Comparison of ENCODE assay signal across 13 mouse cellular contexts in genomic region chr2:150842049-150842461, GRCm38 (mm10). TPM values are rescaled to one million over a fixed set of nuclear protein-coding genes. Genes with fewer than 3 reads are reported as not detected.
A peak's percentile ranks its signal among the peaks of the same experiment; 100 is the strongest.
DNase-seq lines count a peak whose midpoint lies in the region; ATAC-seq and TF ChIP-seq lines count a peak whose summit lies in the region.
"Had no signal": no experiment of that assay in that cellular context is flagged by ENCODE, and none has a peak within 500 bp of the region (broad histone marks: within the 10 kb centered on the region; RNA-seq: fewer than 3 reads in every experiment).

No protein-coding gene starts in this region.

- H3K4me1 ChIP-seq in liver, postnatal 0 days (ENCODE audit: insufficient read depth): no peaks in the 10 kb centered on the region
- H3K4me1 ChIP-seq in liver, embryonic 11.5 days (replicated peaks; ENCODE audit: control insufficient read depth, insufficient read depth, low read length): no peaks in the 10 kb centered on the region
- H3K4me1 ChIP-seq in thymus, adult 2 months (replicated peaks; ENCODE audit: control insufficient read depth, insufficient read depth, low read length): no peaks in the 10 kb centered on the region

- no peak for DNase-seq in gastrocnemius, adult 2 months
- DNase-seq in gastrocnemius, postnatal 4 days (ENCODE audit: low spot score in 2 of 2): no peak
- no peak for DNase-seq in liver, postnatal 0 days
- DNase-seq in liver, embryonic 11.5 days (ENCODE audit: low spot score): no peak
- DNase-seq in brain, adult 2 months (ENCODE audit: low read depth, low spot score): peak; percentile 65
- peak; percentile 66 to 68 for DNase-seq in layer of hippocampus, postnatal 36 days
- no peak for DNase-seq in right cerebral cortex, adult 18-20 months
- DNase-seq in thymus, adult 2 months: no peak
- DNase-seq: adrenal gland, adult 8-10 months; gastrocnemius, postnatal 36 days; kidney, adult 18-20 months had no signal

- ATAC-seq in liver, postnatal 0 days: 0 out of 2 replicates have a peak, but pooled peaks have one; percentile 16
- no peak for ATAC-seq in liver, embryonic 11.5 days (replicated peaks; ENCODE audit: low FRiP score)
- ATAC-seq: forebrain, embryonic 14.5 days had no signal

- no peak for TF ChIP-seq POLR2A in thymus, adult 2 months (IDR thresholded peaks at IDR 0.05; ENCODE audit: control insufficient read depth, extremely low read depth, insufficient read depth, low read length, poor library complexity)

- WGBS in liver, postnatal 0 days (ENCODE audit: insufficient replicate concordance): 66% methylated on average over 7 of the region's 7 CpGs
- WGBS in liver, embryonic 11.5 days: 77% methylated on average over 7 of the region's 7 CpGs
- WGBS in thymus, adult 2 months: 87% methylated on average over 7 of the region's 7 CpGs

- no peak overlapping the region for H3K4me3 ChIP-seq in gastrocnemius, adult 2 months
- no peak overlapping the region for H3K4me3 ChIP-seq in liver, postnatal 0 days (ENCODE audit: low read depth, low read length)
- H3K4me3 ChIP-seq in liver, embryonic 11.5 days (ENCODE audit: low read depth, low read length): no peak overlapping the region
- no peak overlapping the region for H3K4me3 ChIP-seq in thymus, adult 2 months (ENCODE audit: control insufficient read depth, insufficient read depth, low read length)

- no peak for TF ChIP-seq EP300 in liver, postnatal 0 days (IDR thresholded peaks at IDR 0.05; ENCODE audit: low read depth)

- TF ChIP-seq CTCF in gastrocnemius, adult 2 months (IDR thresholded peaks at IDR 0.05): no peak
- no peak for TF ChIP-seq CTCF in liver, postnatal 0 days (IDR thresholded peaks at IDR 0.05; ENCODE audit: low read depth)
- TF ChIP-seq CTCF in thymus, adult 2 months (IDR thresholded peaks at IDR 0.05; ENCODE audit: borderline replicate concordance, control insufficient read depth, extremely low read depth, insufficient read depth, low read length, poor library complexity): no peak

- intact Hi-C loops in gastrocnemius, adult 2 months (cut with DNase I): no loop called here

- H3K9me3 ChIP-seq in liver, postnatal 0 days (ENCODE audit: low read length): no peaks in the 10 kb centered on the region
- no peaks in the 10 kb centered on the region for H3K9me3 ChIP-seq in liver, embryonic 11.5 days (ENCODE audit: control insufficient read depth, low read length)

- H3K4me2 ChIP-seq in liver, postnatal 0 days (ENCODE audit: low read depth, low read length): no peak overlapping the region
- H3K4me2 ChIP-seq in liver, embryonic 11.5 days: no peak overlapping the region
- H3K4me2 ChIP-seq: hindbrain, embryonic 14.5 days had no signal

- no peak overlapping the region for H3K9ac ChIP-seq in liver, postnatal 0 days (replicated peaks)
- H3K9ac ChIP-seq in liver, embryonic 11.5 days (ENCODE audit: low read depth, low read length): no peak overlapping the region
- H3K9ac ChIP-seq: hindbrain, embryonic 14.5 days had no signal

- H3K36me3 ChIP-seq in liver, postnatal 0 days (replicated peaks; ENCODE audit: insufficient read depth, low read length): no peaks in the 10 kb centered on the region
- no peaks in the 10 kb centered on the region for H3K36me3 ChIP-seq in liver, embryonic 11.5 days (ENCODE audit: control insufficient read depth, insufficient read depth, low read length)
- H3K36me3 ChIP-seq in thymus, adult 2 months (ENCODE audit: control insufficient read depth, insufficient read depth, low read length): no peaks in the 10 kb centered on the region

- peak overlapping the region; percentile 43; the same call in 1 of the 2 replicates for H3K27ac ChIP-seq in gastrocnemius, adult 2 months
- no peak overlapping the region for H3K27ac ChIP-seq in liver, postnatal 0 days (ENCODE audit: low read depth)
- no peak overlapping the region; the same call in 1 of the 2 replicates for H3K27ac ChIP-seq in liver, embryonic 11.5 days (ENCODE audit: low read depth, low read length)
- no peak overlapping the region for H3K27ac ChIP-seq in thymus, adult 2 months (ENCODE audit: control insufficient read depth, insufficient read depth, low read length)
- H3K27ac ChIP-seq: hindbrain, embryonic 14.5 days had no signal

- H3K27me3 ChIP-seq in liver, postnatal 0 days (ENCODE audit: insufficient read depth, low read length): no peaks in the 10 kb centered on the region
- no peaks in the 10 kb centered on the region for H3K27me3 ChIP-seq in liver, embryonic 11.5 days (replicated peaks; ENCODE audit: control insufficient read depth, insufficient read depth, low read length)
- H3K27me3 ChIP-seq in thymus, adult 2 months (ENCODE audit: control insufficient read depth, insufficient read depth, low read length): no peaks in the 10 kb centered on the region

RNA-seq across cellular contexts. Expression of gene Pygb, which starts 55.5 kb away (rescaled TPM):
- 1 to 10 TPM; 4.9 to 5.5 TPM for total RNA-seq in gastrocnemius, adult 2 months (2021)
- 10 to 100 TPM; 32.0 to 34.0 TPM for total RNA-seq in gastrocnemius, postnatal 4 days (2021)
- polyA plus RNA-seq in liver, postnatal 0 days (2015; fragmentation: Nextera tagmentation; extraction: Ambion mirVana): 13.6 and 15.3 TPM in 2 replicates
- 35.7 and 37.3 TPM in 2 replicates for polyA plus RNA-seq in liver, embryonic 11.5 days (2014; fragmentation: Nextera tagmentation; extraction: Ambion mirVana)
- 100 to 1,000 TPM; 196 to 204 TPM for total RNA-seq in layer of hippocampus, postnatal 36 days (2021)
- 53.9 and 68.8 TPM in 2 replicates for polyA plus RNA-seq in thymus, adult 2 months (2012; rRNA removed)

Comparison
In these comparisons a context has a peak if more than half of its experiments do, and no peak if none do; other contexts are left out.
1. DNase-seq: peak in brain, adult 2 months (single experiment) and layer of hippocampus, postnatal 36 days (2 of 2); none in gastrocnemius, adult 2 months (single experiment), gastrocnemius, postnatal 4 days (0 of 2), liver, postnatal 0 days (single experiment), liver, embryonic 11.5 days (single experiment), right cerebral cortex, adult 18-20 months (single experiment) and thymus, adult 2 months (single experiment).
2. RNA of gene Pygb, which starts 55.5 kb away (total RNA-seq): 196 to 204 TPM in layer of hippocampus, postnatal 36 days; 32.0 to 34.0 TPM in gastrocnemius, postnatal 4 days and 4.9 to 5.5 TPM in gastrocnemius, adult 2 months; every median in the first group is over 4 times any median in the second.